Mouse (Mus musculus): Measurements from ENCODE around the gene Plekha6.

Gene Plekha6

DNA sequence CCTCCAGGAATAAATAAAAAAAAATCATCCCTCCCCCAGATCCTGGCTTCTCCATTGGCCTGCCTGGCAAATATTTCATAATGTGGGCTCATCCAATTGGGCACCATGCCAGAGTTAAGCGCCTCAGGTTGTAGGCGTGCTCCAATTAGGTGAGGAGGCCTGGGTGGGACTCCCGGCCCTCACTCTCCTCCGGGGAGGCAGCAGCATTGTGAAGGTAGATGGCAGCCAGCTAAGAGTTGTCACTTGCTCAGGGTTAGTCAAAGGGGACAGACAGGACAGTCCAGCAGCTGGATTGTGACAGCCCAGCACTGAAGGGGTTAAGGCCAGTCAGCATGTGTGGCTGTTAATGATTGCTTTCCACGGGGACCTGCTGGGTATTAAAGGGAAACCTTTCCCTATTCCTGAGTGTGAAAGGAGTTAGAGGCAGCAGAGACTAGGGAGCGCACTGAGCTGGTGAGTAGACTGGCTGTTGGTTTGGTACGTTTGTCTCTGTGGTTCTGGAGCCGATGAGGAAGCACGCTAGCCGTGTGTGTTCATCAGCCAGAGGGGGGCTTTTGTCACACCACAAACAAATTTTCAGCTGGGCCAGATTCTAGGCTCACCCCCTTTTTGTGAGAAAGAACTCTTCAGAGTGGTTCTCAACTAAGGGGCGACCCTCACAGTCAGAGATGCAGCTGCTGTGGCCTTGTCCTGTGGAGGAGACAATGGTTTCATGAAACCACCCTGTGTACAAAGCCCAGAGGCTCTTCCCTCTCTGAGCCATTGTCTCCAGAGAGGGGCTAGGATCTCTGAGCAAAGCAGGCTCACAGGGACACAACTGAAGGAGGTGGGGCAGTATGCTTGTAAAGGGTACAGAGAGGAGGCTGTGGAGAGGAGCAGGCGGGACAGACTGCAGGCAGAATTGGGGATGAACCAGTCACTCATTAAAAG, 81.9 kb downstream of the Plekha6 start:
- peak; percentile 85 to 92 for DNase-seq

DNA sequence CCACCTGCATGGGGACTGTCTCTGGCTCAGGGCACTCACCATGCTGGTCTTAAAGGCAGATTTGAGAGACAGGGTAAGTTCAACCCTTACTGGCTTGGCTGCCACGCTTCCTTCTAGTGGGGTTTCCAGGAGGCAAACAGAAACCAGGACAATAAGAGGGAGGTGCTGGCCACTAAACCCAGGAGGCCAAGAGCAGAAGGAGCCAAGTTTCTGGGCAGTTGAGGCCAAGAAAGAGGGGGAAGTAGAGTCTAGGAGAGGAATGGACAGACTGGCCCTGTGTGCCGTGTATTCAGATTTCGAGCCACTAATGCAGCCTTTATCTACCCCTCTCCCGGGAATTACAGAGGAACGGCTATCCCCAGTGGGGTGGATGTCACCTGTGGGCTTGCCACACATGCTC, 83.2 kb downstream of the Plekha6 start:
- DNase-seq = no peak

- no peak for DNase-seq
These were observed 86.8 kb downstream of the Plekha6 start for GRCm38 (mm10) chr1:133250761-133251160.

- DNase-seq = peak; percentile 83 to 93
These were observed 87.6 kb downstream of the Plekha6 start for GRCm38 (mm10) chr1:133251625-133252034.

DNA sequence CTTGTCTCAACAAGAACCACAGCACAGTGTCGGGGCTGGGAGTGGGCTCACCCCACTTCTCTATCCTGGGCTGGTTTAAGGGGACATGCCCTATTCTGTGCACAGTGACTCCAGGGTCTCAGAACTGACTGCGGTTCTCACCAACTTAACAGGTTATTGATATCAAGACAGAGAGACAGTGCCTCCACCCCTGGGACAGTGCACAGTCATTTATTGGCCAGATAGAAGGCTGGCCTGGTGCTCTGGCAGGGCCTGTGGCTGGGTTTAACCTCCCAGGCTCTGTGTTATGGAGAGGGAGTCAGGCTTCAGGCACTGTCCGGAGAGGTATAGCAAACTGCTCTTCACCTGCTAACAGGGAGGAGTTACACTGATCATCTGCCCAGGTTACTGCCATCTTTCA, 88.2 kb downstream of the Plekha6 start:
- DNase-seq = no peak

GRCm38 (mm10) chr1:133252801-133253531, 89.0 kb downstream of the Plekha6 start:
- no peak for DNase-seq

DNA sequence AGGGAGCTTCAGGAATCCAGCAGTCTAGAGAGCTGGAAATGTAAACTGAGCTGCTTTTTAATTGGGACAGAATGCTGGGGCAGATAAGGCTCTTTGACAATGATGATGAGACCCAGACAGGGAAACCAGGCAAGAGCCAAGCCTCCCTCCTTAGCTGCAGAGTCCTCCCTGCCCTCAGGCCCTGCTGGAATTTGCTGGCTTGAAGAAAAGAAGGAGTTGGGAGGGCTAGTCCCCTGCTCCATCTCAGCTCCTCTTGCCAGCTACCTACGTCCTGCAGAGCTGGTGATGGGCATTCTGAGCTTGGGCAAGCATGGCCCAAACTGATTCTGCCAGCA, 89.5 kb downstream of the Plekha6 start:
- no peak for DNase-seq

- DNase-seq = peak; percentile 59 to 74
These were observed 90.2 kb downstream of the Plekha6 start for GRCm38 (mm10) chr1:133254226-133254625.

DNA sequence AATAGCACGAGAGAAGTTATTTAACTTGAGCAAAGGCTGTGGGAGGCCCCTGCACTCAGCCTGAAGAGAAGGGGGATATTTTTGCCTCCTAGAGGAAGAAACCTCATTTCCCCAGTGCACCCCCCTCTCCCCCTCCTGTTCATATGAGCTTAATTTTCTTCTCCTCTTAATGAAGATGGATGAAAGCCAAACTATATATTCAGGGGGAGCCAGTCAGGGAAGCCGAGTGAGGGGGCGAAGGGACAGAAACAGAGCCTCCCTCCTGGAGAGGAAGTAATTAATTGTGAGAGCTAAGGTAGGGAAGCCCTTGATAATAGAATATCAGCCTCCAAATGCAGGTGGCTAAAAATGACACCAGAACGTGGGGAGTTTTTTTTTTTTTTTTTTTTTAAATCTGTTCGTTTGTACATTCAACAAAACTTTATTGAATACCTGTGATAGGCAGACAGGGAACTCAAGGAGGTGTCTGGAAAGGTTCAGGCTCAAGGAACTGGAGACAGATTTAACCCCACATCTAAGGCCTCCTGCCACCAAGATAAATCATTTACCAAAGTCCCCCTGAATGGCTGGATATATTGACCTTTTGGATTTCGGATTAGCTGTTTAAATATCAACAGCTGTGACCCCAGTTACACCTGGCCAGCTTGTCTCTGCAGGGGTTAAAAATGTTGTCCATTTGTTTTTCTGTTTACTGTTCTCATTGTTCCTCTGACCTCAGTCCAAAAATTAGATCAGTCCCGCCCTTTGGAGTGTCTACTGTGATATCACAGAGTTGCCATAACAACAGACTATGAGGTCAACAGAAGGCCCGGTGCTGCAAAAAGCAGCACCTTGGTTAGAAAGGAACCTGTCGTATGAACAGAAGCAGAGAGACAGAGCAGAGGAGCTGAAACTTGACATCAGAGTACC, 91.1 kb downstream of the Plekha6 start:
- peak in 1 of 2 experiments; percentile 71 for DNase-seq

DNA sequence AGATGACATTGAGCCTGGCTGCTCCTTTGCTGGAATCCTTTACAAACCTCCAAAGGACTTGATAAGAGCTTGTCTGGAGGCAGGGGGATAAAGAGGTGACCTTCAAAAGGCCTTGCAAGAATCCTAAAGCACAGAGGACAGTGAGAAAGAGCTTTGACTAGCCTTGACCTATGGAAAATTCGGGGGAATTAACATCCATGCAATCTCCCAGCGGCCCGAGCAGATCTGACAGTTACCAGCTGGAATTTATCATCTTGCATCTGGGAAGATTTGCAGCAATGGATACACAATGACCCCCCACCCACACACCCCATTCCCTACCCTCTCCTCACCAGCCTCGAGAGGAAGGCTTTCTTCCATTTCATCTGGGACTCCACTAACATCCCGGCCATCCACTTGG, 91.8 kb downstream of the Plekha6 start:
- DNase-seq = no peak

DNA sequence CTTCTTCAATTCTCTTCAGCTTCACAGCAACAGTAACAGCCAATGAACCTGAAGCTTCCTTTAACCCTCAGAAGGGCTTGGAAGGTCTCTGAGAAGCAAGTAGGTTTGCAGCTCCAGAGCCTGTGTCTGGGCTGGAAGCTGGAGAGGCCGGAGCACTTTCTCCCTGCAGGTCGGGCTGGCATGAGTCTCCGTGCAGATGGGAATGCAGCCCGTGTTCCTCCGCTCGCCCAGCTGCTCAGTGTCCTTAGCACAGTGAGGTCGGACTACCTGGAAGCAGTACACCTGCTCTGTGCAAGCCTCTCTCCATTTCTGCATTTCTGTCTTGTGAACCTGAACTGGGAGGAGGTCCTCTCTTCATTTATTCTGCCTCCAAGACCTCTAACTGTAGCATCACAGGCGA, 92.3 kb downstream of the Plekha6 start:
- peak in 1 of 2 experiments; percentile 45 for DNase-seq

DNA sequence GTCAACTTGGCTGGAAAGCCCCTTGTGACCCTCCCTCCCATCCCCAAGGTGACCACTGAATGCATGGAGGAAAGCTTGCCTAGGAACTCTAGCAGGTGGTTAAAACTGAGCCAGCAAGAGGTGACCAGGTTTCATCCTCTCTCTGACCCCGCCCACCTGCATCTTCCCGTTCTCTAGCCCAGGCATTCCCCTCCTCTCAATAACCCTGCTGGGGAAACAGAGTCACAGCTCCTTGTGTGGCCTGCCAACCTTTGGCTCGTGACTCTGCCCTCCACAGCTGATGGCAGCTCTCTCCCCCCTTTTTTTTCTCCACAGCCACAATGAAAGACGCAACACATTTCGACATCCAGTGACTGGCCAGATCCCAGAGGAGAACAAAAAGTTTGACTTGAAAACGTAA, 94.7 kb downstream of the Plekha6 start:
- peak in 1 of 2 experiments; percentile 33 for DNase-seq

GRCm38 (mm10) chr1:133262628-133263027, 98.6 kb downstream of the Plekha6 start:
- no peak for DNase-seq

DNA sequence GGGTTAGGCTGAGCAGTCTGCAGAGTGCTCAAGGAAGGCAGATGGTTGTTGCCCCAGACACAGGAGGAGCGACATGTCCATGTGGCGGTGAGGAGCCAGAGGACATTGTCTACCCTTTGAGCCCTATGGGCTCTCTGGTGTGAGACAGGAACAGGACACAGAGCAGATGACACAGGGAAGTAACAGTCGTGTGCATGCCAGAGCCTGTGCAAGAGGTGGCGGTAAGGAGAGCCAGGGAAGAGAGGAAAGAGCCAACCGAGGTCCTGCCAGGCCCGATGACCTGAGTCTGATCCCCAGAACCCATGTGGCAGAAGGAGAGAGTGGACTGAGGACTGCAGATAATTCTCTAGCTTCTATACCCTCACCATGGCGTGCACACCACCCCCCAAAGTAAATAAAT, 99.1 kb downstream of the Plekha6 start:
- DNase-seq = no peak

- no peak for DNase-seq
These were observed 100.4 kb downstream of the Plekha6 start for GRCm38 (mm10) chr1:133264367-133264766.

- peak; percentile 78 to 89 for DNase-seq
These were observed 101.2 kb downstream of the Plekha6 start for GRCm38 (mm10) chr1:133265114-133265766.

DNA sequence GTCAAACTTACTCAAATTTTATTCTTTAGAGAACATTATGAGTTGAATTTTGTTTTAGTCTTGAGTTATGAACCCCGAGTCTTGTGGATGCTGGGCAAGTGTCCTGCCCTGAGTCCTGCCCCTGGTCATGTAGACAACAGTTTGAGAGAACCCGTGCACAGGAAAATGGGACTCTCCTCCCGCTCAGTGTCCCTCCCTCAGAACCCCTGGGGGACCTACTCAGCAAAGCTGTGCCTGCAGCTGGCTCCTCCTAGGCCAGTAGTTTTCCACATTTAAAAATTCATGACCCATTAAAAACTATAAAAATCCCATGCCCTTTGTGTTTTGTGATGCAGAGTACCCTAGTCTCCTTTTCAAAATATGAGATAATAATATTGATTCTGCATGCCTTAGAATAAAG, 103.1 kb downstream of the Plekha6 start:
- no peak for DNase-seq

GRCm38 (mm10) chr1:133267813-133268492, 103.9 kb downstream of the Plekha6 start:
- DNase-seq = no peak

DNA sequence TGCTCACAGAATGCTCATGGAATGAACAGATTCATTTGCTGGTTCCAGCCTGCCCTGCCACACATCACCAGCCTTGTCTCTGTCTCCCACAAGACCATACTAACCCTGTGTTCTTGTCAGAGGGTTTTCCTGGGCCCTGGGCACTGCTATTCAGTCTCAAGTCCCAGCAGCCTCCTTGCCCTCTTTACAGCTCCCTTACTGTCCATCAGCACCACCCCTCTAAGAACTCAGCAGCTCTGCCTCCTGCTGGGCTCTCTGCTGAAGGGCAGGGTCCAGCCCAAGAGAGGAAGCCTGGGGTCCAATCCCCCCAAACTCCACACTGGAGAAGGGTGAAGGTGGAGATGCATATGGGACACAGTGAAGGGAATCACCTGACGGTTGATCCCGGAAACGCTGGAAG, 104.5 kb downstream of the Plekha6 start:
- no peak for DNase-seq

DNA sequence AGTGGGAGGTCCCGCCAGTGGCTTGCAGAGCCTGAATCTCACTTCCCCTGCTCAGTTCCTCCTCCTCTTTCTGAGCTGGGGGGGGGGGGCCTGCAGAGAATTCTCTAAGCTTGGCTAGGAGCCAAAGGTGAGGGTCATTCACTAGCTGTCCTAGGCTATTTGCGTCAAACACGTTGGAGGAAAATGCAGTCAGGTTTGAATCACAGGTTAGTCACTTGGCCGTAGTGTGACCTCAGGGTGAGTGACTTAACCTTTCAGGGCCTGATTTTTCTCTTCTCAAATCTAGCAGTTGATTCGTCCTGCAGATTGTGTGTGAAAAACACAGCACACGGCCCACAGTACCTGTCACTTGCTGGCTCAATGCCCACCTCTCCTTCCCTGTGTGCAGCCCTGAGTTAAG, 106.3 kb downstream of the Plekha6 start:
- DNase-seq = no peak

GRCm38 (mm10) chr1:133274163-133274562, 110.2 kb downstream of the Plekha6 start:
- no peak for DNase-seq

GRCm38 (mm10) chr1:133276983-133277382, 113.0 kb downstream of the Plekha6 start:
- no peak for DNase-seq
